Mouse (Mus musculus) brain, adult 10 weeks (tissue): ENCODE results near the gene Kcnj8. TPM values are rescaled to one million over a fixed set of nuclear protein-coding genes. Genes with fewer than 3 reads are reported as not detected.

Experiments used
- polyA plus RNA-seq: library from polyadenylated mRNA; stranded (reverse); fragments of 350-450 nt; fragmentation: Illumina TruSeq; extraction: RNeasy Lipid Tissue Mini Kit (QIAGEN cat#74804); gene quantifications from one replicate; pipeline ENCODE4 v1.2.3, GENCODE M21; 2015; ENCODE audit warnings: low read depth, low replicate concordance

The Kcnj8 gene
- 5.0 TPM for polyA plus RNA-seq

DNA sequence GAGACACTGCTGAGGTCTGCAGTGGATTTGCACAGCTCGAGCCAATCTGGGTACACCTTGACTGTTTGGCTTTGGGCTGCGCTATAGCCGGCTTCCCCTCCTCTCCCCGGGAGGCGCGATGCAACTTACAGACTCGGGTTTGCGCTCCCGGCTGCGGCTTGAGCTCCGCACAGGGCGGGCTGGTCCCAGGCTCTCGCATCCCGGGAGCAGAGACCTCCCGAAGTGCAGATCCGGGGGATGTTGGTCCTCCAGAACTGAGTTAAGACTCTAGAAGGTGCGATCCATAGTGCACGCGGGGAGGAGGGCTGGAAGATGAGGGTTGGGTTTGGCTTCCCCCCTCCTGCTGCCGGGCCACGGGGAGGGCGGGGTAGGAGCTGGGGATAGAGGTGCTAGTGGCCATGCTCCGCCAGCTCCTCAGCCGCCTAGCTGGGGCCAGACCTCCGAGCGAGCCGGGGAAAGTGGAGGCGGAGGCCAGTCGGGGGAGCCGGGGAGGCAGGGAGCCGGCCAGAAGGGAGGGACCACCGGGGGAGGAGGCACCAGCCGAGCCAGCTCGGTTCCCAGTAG is at the start of gene Kcnj8:
Kcnj8 (minus strand) TSS at position 560 of the 564 bp plus-strand sequence.

Other genes starting within 250 kb of the Kcnj8 start
- gene Slco1a5, start 248.6 kb downstream of the Kcnj8 start, polyA plus RNA-seq = 0.18 TPM
- 14.1 TPM for gene Pyroxd1, start 226.0 kb downstream of the Kcnj8 start, polyA plus RNA-seq
- 20.0 TPM for gene Recql, start 184.5 kb downstream of the Kcnj8 start, polyA plus RNA-seq
- gene Golt1b, start 184.4 kb downstream of the Kcnj8 start, polyA plus RNA-seq = 31.3 TPM
- 3.8 TPM for gene Spx, start 158.2 kb downstream of the Kcnj8 start, polyA plus RNA-seq
- 0.27 TPM for gene Gys2, start 98.5 kb downstream of the Kcnj8 start, polyA plus RNA-seq
- 1,259 TPM for gene Ldhb, start 63.7 kb downstream of the Kcnj8 start, polyA plus RNA-seq
- 3.3 TPM for gene Abcc9, start 130.7 kb upstream of the Kcnj8 start, polyA plus RNA-seq
- gene Cmas, start 185.1 kb upstream of the Kcnj8 start, polyA plus RNA-seq = 105 TPM
- gene Sult6b2, start 232.9 kb upstream of the Kcnj8 start, polyA plus RNA-seq = not detected